Mouse (Mus musculus) neutrophil, adult 5-6 weeks (primary cell): Measurements from ENCODE around the gene Zc3h12d. TPM values are rescaled to one million over a fixed set of nuclear protein-coding genes. Genes with fewer than 3 reads are reported as not detected.
"Not testable (repeated sequence)": the region's sequence is repeated elsewhere in the genome, so short reads cannot be mapped to it uniquely, and the experiment has no call there.

Source experiments
- ATAC-seq: fragments of 151-379, 151-347 bp; 2 replicates; pipeline ENCODE4 v1.8.0; 2017; ENCODE audit warnings: mild to moderate bottlenecking, moderate TSS enrichment; ENCODE audit not compliant: insufficient number of reproducible peaks, poor library complexity, low FRiP score, severe bottlenecking; ENCODE audit errors: extremely low read depth
- total RNA-seq: library from RNA; stranded (forward); fragments of 200-1000 nt; gene quantifications from 2 replicates; pipeline ENCODE4 v1.2.3, GENCODE M21; 2017

Zc3h12d gene
- total RNA-seq, 1 experiment from 2014 or later: 48.3 TPM

GRCm38 (mm10) chr10:7866762-7867665 is 34.7 kb downstream of the Zc3h12d start:
- ATAC-seq: no peak

GRCm38 (mm10) chr10:7867666-7868030 is 35.4 kb downstream of the Zc3h12d start:
- no peak for ATAC-seq

- ATAC-seq: no peak
Measured at GRCm38 (mm10) chr10:7869746-7870145, 37.5 kb downstream of the Zc3h12d start.

DNA sequence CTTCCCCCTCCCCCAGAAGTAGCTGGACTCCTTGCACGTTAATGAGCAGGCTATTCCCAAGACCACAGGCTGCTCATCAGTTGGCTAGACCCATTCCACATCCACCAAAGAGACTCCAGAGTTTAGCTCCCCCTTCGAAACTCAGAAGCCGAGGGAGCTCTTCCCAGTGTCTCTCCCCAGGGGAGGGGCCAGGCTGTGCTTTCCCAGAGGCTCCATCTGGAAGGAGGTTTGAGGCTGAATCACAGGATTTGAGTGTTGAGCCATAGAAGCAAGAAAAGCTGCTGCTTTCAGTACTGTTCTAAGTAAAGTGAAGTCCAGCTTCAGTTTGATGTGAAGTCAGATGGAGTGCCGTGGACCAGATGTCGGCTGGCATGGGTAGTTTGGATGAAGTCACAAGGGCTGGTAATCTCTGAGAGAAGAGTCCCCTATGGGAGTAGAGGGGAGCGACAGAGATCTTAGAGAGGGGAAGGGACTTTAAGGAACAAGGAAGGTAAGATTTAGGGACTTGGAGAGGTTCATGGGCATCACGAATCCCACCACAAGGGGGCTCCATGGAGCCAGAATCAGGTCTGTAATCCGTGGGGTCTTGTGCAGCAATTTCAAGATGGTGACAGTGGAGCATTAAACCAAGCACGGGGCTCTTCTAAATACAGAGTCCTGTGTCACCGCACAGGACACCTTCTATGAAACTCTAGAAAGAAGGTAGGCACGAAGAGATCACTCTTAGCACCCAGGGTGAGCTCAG is 38.5 kb downstream of the Zc3h12d start:
- ATAC-seq: no peak

DNA sequence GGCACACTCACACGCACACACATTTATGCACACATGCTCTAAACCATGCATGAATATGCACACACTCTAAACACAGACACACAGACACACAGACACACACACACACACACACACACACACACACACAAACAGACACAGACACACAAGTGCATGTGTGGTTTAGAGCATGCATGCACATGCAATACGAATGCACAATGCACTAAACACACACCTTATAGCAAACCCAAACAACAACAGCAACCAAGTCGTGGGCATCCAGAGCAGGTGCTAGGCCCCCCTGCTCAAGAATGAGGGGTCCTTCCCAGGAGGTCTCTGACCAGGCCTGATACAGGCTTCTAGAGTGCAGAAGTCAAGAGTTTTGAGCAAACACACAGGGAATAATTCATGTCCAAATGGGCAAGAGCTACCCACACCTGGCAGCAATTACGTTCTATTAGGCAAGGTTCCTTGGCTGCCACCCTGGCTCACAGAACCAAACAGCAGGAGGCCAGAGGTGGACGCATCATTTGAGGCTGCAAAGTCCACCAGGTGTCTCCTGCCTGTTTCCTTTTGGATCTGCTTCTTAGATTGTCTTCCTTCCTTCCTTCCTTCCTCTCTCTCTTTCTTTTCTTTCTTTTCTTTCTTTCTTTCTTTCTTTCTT is 39.2 kb downstream of the Zc3h12d start:
- ATAC-seq: no peak

DNA sequence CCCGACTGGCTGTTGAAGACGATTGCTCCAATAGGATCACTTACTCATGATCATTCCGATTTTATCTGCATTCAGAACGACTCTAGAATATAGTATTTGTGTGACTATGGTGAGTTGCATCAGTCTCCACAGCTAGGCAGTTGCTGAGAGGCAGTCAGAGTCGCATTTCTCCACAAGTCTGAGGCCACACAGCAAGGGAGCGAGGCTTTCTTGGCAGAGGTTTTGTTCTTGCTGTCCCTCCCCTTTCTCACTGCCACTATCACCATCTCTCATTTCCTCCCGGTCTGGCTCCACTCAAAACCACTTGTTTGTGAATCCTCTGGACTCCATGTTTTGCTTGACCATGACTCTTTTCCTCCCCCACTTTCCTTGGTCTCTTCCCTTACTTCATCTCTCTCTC is 41.9 kb downstream of the Zc3h12d start:
- no peak for ATAC-seq

DNA sequence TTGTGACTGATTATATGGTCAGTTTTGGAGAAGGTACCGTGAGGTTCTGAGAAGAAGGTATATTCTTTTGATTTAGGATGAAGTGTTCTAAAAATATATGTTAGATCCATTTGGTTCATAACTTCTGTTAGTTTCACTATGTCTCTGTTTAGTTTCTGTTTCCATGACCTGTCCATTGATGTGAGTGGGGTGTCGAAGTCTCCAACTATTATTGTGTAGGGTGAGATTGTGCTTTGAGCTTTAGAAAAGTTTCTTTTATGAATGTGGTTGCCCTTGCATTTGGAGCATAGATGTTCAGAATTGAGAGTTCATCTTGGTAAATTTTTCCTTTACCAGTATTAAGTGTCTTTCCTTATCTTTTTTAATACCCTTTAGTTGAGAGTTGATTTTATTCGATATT is 48.0 kb downstream of the Zc3h12d start:
- not testable (repeated sequence) for ATAC-seq

GRCm38 (mm10) chr10:7881971-7882370 is 49.7 kb downstream of the Zc3h12d start:
- no peak for ATAC-seq

- ATAC-seq: peak; percentile 85
Measured at GRCm38 (mm10) chr10:7883524-7883923, 51.3 kb downstream of the Zc3h12d start.

DNA sequence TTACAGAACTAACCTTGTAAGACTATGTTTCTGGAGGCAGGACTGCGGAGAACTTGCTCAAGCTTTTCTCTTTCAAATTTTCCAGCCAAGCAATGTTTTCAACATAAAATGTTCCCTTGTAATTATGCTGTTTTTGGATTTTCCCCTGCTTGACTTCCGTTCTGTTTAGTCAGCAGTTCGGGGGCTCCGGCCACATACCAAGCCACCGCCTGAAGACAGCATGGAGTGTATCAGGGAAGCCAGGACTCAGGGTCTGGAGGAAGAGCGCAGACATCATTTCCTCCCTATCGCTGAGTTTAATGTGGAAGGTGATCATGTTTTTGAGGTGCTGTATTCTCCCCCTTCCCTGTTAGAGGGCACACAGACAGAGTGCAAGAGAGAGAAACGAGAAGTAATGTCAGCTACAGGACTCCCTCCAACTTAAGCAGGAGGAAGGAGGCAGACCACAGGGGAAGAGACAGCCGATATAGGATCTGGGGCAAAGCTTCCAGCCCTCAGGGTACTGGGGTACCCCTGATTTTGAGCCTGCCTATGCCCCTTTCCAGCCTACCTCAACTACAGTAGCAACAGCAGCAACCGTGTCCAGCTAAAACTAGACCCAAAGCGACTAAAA is 56.1 kb downstream of the Zc3h12d start:
- no peak for ATAC-seq

DNA sequence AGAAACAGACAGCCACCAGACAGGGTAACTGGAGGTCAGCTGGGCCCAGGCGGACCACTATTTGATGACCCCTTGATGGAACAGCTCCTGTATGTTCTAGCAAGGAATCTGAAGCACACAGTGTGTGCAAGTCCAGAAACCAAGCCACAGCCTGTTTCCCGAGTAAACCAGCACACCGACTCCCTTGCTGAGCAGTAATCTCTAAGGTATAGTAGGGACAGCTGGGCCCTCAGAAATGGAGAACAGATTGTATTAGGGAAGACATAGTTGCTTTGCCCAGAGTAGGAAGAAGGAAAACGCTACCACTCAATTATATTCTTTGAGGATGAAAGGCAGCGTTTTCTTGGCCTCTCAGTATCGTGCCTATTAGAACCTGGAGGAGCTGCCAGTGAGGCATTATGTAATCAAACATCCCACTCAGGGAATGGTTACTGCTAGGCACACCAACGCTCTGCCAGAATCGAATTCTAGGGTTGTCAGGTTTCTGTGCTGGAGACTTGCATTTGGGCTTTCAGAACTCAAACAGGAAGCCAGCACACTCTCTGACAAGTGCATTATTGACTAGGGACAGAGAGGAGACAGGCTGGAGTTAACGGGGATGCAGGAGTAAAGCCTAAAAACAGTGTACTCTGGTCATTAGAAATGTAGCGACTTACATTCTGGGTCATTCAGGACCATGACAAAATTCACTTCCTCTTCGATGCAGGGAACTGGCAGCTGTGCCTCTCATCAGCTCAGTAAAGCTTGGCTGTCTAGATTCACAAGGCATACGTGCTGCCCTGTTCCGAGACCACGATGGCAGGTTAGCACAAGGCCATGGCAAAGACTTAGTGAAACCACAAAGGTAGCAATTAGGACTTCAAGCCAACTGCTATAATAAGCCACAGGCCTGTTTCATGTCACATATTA is 68.7 kb downstream of the Zc3h12d start:
- no peak for ATAC-seq

DNA sequence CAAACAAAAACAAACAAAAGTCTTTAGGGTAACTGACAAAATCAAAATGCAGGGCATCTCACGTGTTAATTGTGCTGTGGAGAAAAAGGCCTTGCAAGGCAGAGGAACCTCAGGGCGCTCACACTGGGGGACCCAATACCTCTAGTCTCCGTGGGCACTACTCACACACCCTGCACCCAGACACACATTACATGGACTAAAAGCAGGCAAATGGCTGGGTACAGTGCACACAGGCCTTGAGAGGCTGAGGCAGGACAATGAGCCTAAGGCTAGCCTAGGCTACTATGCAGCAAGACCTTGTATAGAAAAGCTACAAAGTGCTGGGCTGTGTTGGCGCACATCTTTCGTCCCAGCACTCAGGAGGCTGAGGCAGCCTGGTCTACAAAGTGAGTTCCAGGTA is 71.9 kb downstream of the Zc3h12d start:
- no peak for ATAC-seq

DNA sequence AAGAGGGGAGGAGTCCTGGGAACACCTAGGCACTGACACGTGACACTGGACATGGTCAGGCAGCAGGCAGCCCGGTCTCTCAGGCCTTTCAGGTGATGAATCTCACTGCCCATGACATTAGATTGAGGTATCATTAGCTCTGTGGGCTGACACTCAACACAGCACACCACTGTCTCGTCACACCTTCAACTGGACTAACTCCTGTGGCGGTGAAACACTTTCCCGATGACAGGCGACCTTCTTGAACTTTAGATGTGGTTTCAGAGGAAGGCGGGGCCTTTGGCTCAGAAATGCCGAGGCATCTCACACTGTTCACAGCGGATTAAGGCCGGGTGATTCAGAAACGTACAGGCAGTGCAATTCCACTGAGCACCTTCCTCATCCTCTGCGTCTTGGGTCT is 74.9 kb downstream of the Zc3h12d start:
- ATAC-seq: no peak

DNA sequence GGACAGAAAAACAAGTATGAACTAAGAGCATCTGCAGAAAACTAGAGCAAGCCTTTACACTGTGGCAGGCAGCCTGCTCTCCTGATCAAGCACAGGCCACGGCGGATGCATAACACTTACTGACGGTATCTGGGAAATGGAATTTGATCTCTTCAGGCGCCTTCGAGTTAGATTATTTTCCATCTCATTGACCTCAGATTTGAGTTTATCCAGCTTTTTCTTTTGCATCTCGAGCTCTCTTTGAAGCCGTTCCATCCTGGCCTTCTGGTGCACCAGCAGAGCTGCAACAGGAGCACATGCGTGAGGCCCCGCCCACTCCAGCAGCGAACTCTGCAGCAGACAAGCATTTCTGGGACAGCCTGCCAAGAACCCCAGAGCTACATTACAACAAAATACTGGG is 79.0 kb downstream of the Zc3h12d start:
- ATAC-seq: no peak

Other genes starting within 250 kb of the Zc3h12d start
- 0.12 and 1.6 TPM in 2 replicates for gene Lrp11, start 242.7 kb upstream of the Zc3h12d start, total RNA-seq
- 7.6 and 9.5 TPM in 2 replicates for gene Nup43, start 165.0 kb upstream of the Zc3h12d start, total RNA-seq
- 57.1 and 65.1 TPM in 2 replicates for gene Pcmt1, start 151.3 kb upstream of the Zc3h12d start, total RNA-seq
- gene Lats1, start 151.3 kb upstream of the Zc3h12d start, total RNA-seq: 21.9 and 24.8 TPM in 2 replicates
- 76.2 and 89.4 TPM in 2 replicates for gene Katna1, start 106.5 kb upstream of the Zc3h12d start, total RNA-seq
- gene Ginm1, start 39.6 kb upstream of the Zc3h12d start, total RNA-seq: 88.5 and 92.3 TPM in 2 replicates
- 142 and 146 TPM in 2 replicates for gene Ppil4, start 39.6 kb upstream of the Zc3h12d start, total RNA-seq
- 133 and 146 TPM in 2 replicates for gene Tab2, start 123.8 kb downstream of the Zc3h12d start, total RNA-seq